Mouse (Mus musculus): ENCODE data around the gene Foxj3. TPM values are rescaled to one million over a fixed set of nuclear protein-coding genes. Genes with fewer than 3 reads are reported as not detected.

Gene Foxj3
- total RNA-seq, 1 experiment: 17.7 TPM

- no peaks in the 10 kb centered on the region for H3K9me3 ChIP-seq (ENCODE audit: control insufficient read depth, insufficient read depth, low read depth, low read length)
- in situ Hi-C loops (cut with MboI; ENCODE audit: low sequenced_read_pairs in 2 of 2, unreplicated experiment in 2 of 2): no loop called here
- no peaks in the 10 kb centered on the region for H3K36me3 ChIP-seq (ENCODE audit: control insufficient read depth, insufficient read depth, low read length, poor library complexity, severe bottlenecking)
- H3K4me1 ChIP-seq (ENCODE audit: control insufficient read depth in 2 of 2, insufficient read depth in 2 of 2, low read length in 2 of 2, poor library complexity in 1 of 2): no peaks in the 10 kb centered on the region
- no peak overlapping the region for H3K27ac ChIP-seq (ENCODE audit: insufficient read depth, low read depth, low read length, poor library complexity, severe bottlenecking)
- DNase-seq (ENCODE audit: low read depth, low spot score): no peak
- H3K4me3 ChIP-seq (ENCODE audit: insufficient read depth in 1 of 2, low read depth in 1 of 2, low read length in 2 of 2, poor library complexity in 1 of 2, severe bottlenecking in 1 of 2): no peak overlapping the region
- TF ChIP-seq ZNF384 (IDR thresholded peaks at IDR 0.05; ENCODE audit: low read depth, low read length): no peak
- TF ChIP-seq ZC3H11A (IDR thresholded peaks at IDR 0.05; ENCODE audit: borderline replicate concordance, low read depth, low read length): no peak
- no peak for TF ChIP-seq MAFK (IDR thresholded peaks at IDR 0.05; ENCODE audit: insufficient read depth, low read depth, low read length)
- TF ChIP-seq HCFC1 (IDR thresholded peaks at IDR 0.05; ENCODE audit: borderline replicate concordance, insufficient read depth, low read length): no peak
- no peak for TF ChIP-seq CHD2 (IDR thresholded peaks at IDR 0.05; ENCODE audit: low read depth, low read length)
- no peak overlapping the region for H3K9ac ChIP-seq (ENCODE audit: insufficient read depth, low read depth, low read length, poor library complexity, severe bottlenecking)
Observed at GRCm38 (mm10) chr4:119663409-119664095, 126.7 kb downstream of the Foxj3 start.

- no peak for DNase-seq (ENCODE audit: low read depth, low spot score)
- Histone ChIP-seq H3K9me3 (ENCODE audit: control insufficient read depth, insufficient read depth, low read depth, low read length) (no peaks in the 10 kb centered on the region), H3K36me3 (ENCODE audit: control insufficient read depth, insufficient read depth, low read length, poor library complexity, severe bottlenecking) (no peaks in the 10 kb centered on the region), H3K4me1 (ENCODE audit: control insufficient read depth in 2 of 2, insufficient read depth in 2 of 2, low read length in 2 of 2, poor library complexity in 1 of 2) (no peaks in the 10 kb centered on the region), H3K9ac (ENCODE audit: insufficient read depth, low read depth, low read length, poor library complexity, severe bottlenecking) (no peak overlapping the region), H3K4me3 (ENCODE audit: insufficient read depth in 1 of 2, low read depth in 1 of 2, low read length in 2 of 2, poor library complexity in 1 of 2, severe bottlenecking in 1 of 2) (no peak overlapping the region), H3K27ac (ENCODE audit: insufficient read depth, low read depth, low read length, poor library complexity, severe bottlenecking) (no peak overlapping the region)
- in situ Hi-C loops (cut with MboI; ENCODE audit: low sequenced_read_pairs in 2 of 2, unreplicated experiment in 2 of 2): no loop called here
- TF ChIP-seq ZNF384 (IDR thresholded peaks at IDR 0.05; ENCODE audit: low read depth, low read length): no peak
- no peak for TF ChIP-seq MAFK (IDR thresholded peaks at IDR 0.05; ENCODE audit: insufficient read depth, low read depth, low read length)
- no peak for TF ChIP-seq HCFC1 (IDR thresholded peaks at IDR 0.05; ENCODE audit: borderline replicate concordance, insufficient read depth, low read length)
- TF ChIP-seq CHD2 (IDR thresholded peaks at IDR 0.05; ENCODE audit: low read depth, low read length): no peak
- no peak for TF ChIP-seq ZC3H11A (IDR thresholded peaks at IDR 0.05; ENCODE audit: borderline replicate concordance, low read depth, low read length)
Observed at GRCm38 (mm10) chr4:119665166-119665565, 128.4 kb downstream of the Foxj3 start.

- DNase-seq (ENCODE audit: low read depth, low spot score): no peak
- Histone ChIP-seq H3K36me3 (ENCODE audit: control insufficient read depth, insufficient read depth, low read length, poor library complexity, severe bottlenecking) (no peaks in the 10 kb centered on the region), H3K9me3 (ENCODE audit: control insufficient read depth, insufficient read depth, low read depth, low read length) (no peaks in the 10 kb centered on the region), H3K27ac (ENCODE audit: insufficient read depth, low read depth, low read length, poor library complexity, severe bottlenecking) (no peak overlapping the region), H3K4me3 (ENCODE audit: insufficient read depth in 1 of 2, low read depth in 1 of 2, low read length in 2 of 2, poor library complexity in 1 of 2, severe bottlenecking in 1 of 2) (no peak overlapping the region), H3K9ac (ENCODE audit: insufficient read depth, low read depth, low read length, poor library complexity, severe bottlenecking) (no peak overlapping the region), H3K4me1 (ENCODE audit: control insufficient read depth in 2 of 2, insufficient read depth in 2 of 2, low read length in 2 of 2, poor library complexity in 1 of 2) (no peaks in the 10 kb centered on the region)
- TF ChIP-seq ZNF384 (IDR thresholded peaks at IDR 0.05; ENCODE audit: low read depth, low read length) (no peak), HCFC1 (IDR thresholded peaks at IDR 0.05; ENCODE audit: borderline replicate concordance, insufficient read depth, low read length) (no peak), MAFK (IDR thresholded peaks at IDR 0.05; ENCODE audit: insufficient read depth, low read depth, low read length) (no peak), ZC3H11A (IDR thresholded peaks at IDR 0.05; ENCODE audit: borderline replicate concordance, low read depth, low read length) (no peak), CHD2 (IDR thresholded peaks at IDR 0.05; ENCODE audit: low read depth, low read length) (no peak)
- in situ Hi-C loops (cut with MboI; ENCODE audit: low sequenced_read_pairs in 2 of 2, unreplicated experiment in 2 of 2): no loop called here
Observed at GRCm38 (mm10) chr4:119666116-119666515, 129.3 kb downstream of the Foxj3 start.

GRCm38 (mm10) chr4:119667454-119667853 lies 130.7 kb downstream of the Foxj3 start:
- Histone ChIP-seq H3K36me3 (ENCODE audit: control insufficient read depth, insufficient read depth, low read length, poor library complexity, severe bottlenecking) (no peaks in the 10 kb centered on the region), H3K9ac (ENCODE audit: insufficient read depth, low read depth, low read length, poor library complexity, severe bottlenecking) (no peak overlapping the region), H3K9me3 (ENCODE audit: control insufficient read depth, insufficient read depth, low read depth, low read length) (no peaks in the 10 kb centered on the region), H3K4me3 (ENCODE audit: insufficient read depth in 1 of 2, low read depth in 1 of 2, low read length in 2 of 2, poor library complexity in 1 of 2, severe bottlenecking in 1 of 2) (no peak overlapping the region), H3K4me1 (ENCODE audit: control insufficient read depth in 2 of 2, insufficient read depth in 2 of 2, low read length in 2 of 2, poor library complexity in 1 of 2) (no peaks in the 10 kb centered on the region), H3K27ac (ENCODE audit: insufficient read depth, low read depth, low read length, poor library complexity, severe bottlenecking) (no peak overlapping the region)
- peak; percentile 62 for DNase-seq (ENCODE audit: low read depth, low spot score)
- TF ChIP-seq ZC3H11A (IDR thresholded peaks at IDR 0.05; ENCODE audit: borderline replicate concordance, low read depth, low read length) (peak; percentile 69; the same call in 1 of the 2 replicates), MAFK (IDR thresholded peaks at IDR 0.05; ENCODE audit: insufficient read depth, low read depth, low read length) (no peak)
- in situ Hi-C loops (cut with MboI; ENCODE audit: low sequenced_read_pairs in 2 of 2, unreplicated experiment in 2 of 2): no loop called here

DNA sequence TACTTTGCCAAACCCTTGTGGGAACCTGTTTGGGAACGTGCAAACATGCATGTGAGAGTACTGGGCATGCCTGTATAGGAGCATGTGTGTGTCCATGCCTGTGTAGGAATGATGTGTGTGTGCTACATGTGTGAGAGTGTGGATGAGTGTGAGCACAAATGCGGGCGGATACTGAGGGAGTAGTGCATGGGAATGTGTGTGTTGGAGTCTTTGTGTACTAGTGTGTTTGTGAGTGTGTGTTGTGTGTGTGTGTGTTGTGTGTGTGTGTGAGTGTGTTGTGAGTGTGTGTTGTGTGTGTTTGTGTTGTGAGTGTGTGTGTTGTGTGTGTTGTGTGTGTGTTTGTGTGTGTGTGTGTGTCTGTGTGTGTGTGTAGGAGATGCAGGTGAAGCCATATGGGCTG lies 131.4 kb downstream of the Foxj3 start:
- no peak for TF ChIP-seq MAFK (IDR thresholded peaks at IDR 0.05; ENCODE audit: insufficient read depth, low read depth, low read length)
- TF ChIP-seq HCFC1 (IDR thresholded peaks at IDR 0.05; ENCODE audit: borderline replicate concordance, insufficient read depth, low read length): no peak
- in situ Hi-C loops (cut with MboI; ENCODE audit: low sequenced_read_pairs in 2 of 2, unreplicated experiment in 2 of 2): no loop called here
- Histone ChIP-seq H3K4me3 (ENCODE audit: insufficient read depth in 1 of 2, low read depth in 1 of 2, low read length in 2 of 2, poor library complexity in 1 of 2, severe bottlenecking in 1 of 2) (no peak overlapping the region), H3K27ac (ENCODE audit: insufficient read depth, low read depth, low read length, poor library complexity, severe bottlenecking) (no peak overlapping the region), H3K36me3 (ENCODE audit: control insufficient read depth, insufficient read depth, low read length, poor library complexity, severe bottlenecking) (no peaks in the 10 kb centered on the region), H3K4me1 (ENCODE audit: control insufficient read depth in 2 of 2, insufficient read depth in 2 of 2, low read length in 2 of 2, poor library complexity in 1 of 2) (no peaks in the 10 kb centered on the region), H3K9me3 (ENCODE audit: control insufficient read depth, insufficient read depth, low read depth, low read length) (no peaks in the 10 kb centered on the region), H3K9ac (ENCODE audit: insufficient read depth, low read depth, low read length, poor library complexity, severe bottlenecking) (no peak overlapping the region)
- no peak for DNase-seq (ENCODE audit: low read depth, low spot score)
